Mouse (Mus musculus) G1E (cell line): ENCODE data around the gene Mvd.

ENCODE experiments used
- CTCF ChIP-seq: IDR thresholded peaks from 2 replicates; pipeline ENCODE4 v1.5.1; 2012; ENCODE audit warnings: low read depth, low read length, inconsistent platforms, mixed read lengths
- GATA1 ChIP-seq: IDR thresholded peaks from 2 replicates; pipeline ENCODE4 v1.6.1; 2012; ENCODE audit warnings: borderline replicate concordance, low read length, inconsistent platforms, mixed read lengths
- POLR2AphosphoS5 ChIP-seq: IDR thresholded peaks from 2 replicates; pipeline ENCODE4 v1.6.1; 2012; ENCODE audit warnings: low read depth, low read length, inconsistent platforms; ENCODE audit not compliant: insufficient replicate concordance
- TAL1 ChIP-seq: conservative IDR thresholded peaks from 2 replicates; pipeline ENCODE4 v1.6.1; 2012; ENCODE audit warnings: low read depth, low read length, inconsistent platforms, mixed read lengths

GRCm38 (mm10) chr8:122469407-122469806 lies 26.2 kb upstream of the Mvd start:
- no peak for TF ChIP-seq CTCF
- no peak for TF ChIP-seq TAL1
- no peak for TF ChIP-seq GATA1
- no peak for TF ChIP-seq POLR2AphosphoS5
